Mouse (Mus musculus) urinary bladder, postnatal 4 days (tissue): ENCODE results near the gene Urah.

Experiments used
- DNase-seq, 2 experiments: peaks; one replicate each; pipeline ENCODE4 v3.0.0; 2021 to 2022; ENCODE audit warnings: low spot score in 2 of 2

Gene Urah

GRCm38 (mm10) chr7:140840750-140841735 is 6.2 kb downstream of the Urah start:
- peak in 1 of 2 experiments; percentile 33 for DNase-seq

- DNase-seq = no peak
Measured at GRCm38 (mm10) chr7:140843806-140844205, 9.0 kb downstream of the Urah start.

- peak; percentile 81 to 97 for DNase-seq
Measured at GRCm38 (mm10) chr7:140844905-140845665, 10.3 kb downstream of the Urah start, which contains the start of gene Scgb1c1. Scgb1c1 (plus strand) TSS chr7:140845547.

GRCm38 (mm10) chr7:140845683-140846082 is 10.9 kb downstream of the Urah start:
- no peak for DNase-seq

GRCm38 (mm10) chr7:140846676-140847075 is 11.9 kb downstream of the Urah start:
- DNase-seq = no peak

GRCm38 (mm10) chr7:140847755-140848580 is 13.2 kb downstream of the Urah start, which contains the start of gene Odf3:
Odf3 (plus strand) TSS chr7:140847805.
- DNase-seq = peak in 1 of 2 experiments; percentile 76

- DNase-seq = no peak
Measured at GRCm38 (mm10) chr7:140848591-140848990, 13.8 kb downstream of the Urah start.

- DNase-seq = no peak
Measured at GRCm38 (mm10) chr7:140851916-140852315, 17.1 kb downstream of the Urah start.

- DNase-seq = no peak
Measured at GRCm38 (mm10) chr7:140853386-140853785, 18.6 kb downstream of the Urah start.

- DNase-seq = no peak
Measured at GRCm38 (mm10) chr7:140854483-140854882, 19.7 kb downstream of the Urah start.

- DNase-seq = no peak
Measured at GRCm38 (mm10) chr7:140855181-140855580, 20.4 kb downstream of the Urah start.

GRCm38 (mm10) chr7:140855860-140856784 is 21.3 kb downstream of the Urah start, which contains the start of gene Gm45785:
Gm45785 (minus strand) TSS chr7:140856331.
- DNase-seq = peak; percentile 80 to 81

- DNase-seq = peak; percentile 87 to 89
Measured at GRCm38 (mm10) chr7:140856785-140857549, 22.1 kb downstream of the Urah start, which contains the start of gene Ric8a. Ric8a (plus strand) TSS chr7:140856957.

- no peak for DNase-seq
Measured at GRCm38 (mm10) chr7:140857550-140858505, 23.0 kb downstream of the Urah start, which contains the start of gene Bet1l. Bet1l (minus strand) TSS chr7:140857577.

GRCm38 (mm10) chr7:140858746-140859145 is 23.9 kb downstream of the Urah start:
- no peak for DNase-seq

- DNase-seq = no peak
Measured at GRCm38 (mm10) chr7:140859997-140860396, 25.2 kb downstream of the Urah start.

GRCm38 (mm10) chr7:140860728-140861127 is 25.9 kb downstream of the Urah start:
- no peak for DNase-seq

GRCm38 (mm10) chr7:140864761-140865160 is 29.9 kb downstream of the Urah start:
- no peak for DNase-seq
